Mouse (Mus musculus) heart, adult 10 weeks (tissue): ENCODE data around the gene Iqsec1. TPM values are rescaled to one million over a fixed set of nuclear protein-coding genes. Genes with fewer than 3 reads are reported as not detected.

Source experiments
- polyA plus RNA-seq: library from polyadenylated mRNA; stranded (reverse); fragments of 350-450 nt; fragmentation: Illumina TruSeq; extraction: RNeasy Lipid Tissue Mini Kit (QIAGEN cat#74804); gene quantifications from one replicate; pipeline ENCODE4 v1.2.3, GENCODE M21; 2014; ENCODE audit warnings: low read depth, low replicate concordance

Gene Iqsec1
- 63.5 TPM for polyA plus RNA-seq

DNA sequence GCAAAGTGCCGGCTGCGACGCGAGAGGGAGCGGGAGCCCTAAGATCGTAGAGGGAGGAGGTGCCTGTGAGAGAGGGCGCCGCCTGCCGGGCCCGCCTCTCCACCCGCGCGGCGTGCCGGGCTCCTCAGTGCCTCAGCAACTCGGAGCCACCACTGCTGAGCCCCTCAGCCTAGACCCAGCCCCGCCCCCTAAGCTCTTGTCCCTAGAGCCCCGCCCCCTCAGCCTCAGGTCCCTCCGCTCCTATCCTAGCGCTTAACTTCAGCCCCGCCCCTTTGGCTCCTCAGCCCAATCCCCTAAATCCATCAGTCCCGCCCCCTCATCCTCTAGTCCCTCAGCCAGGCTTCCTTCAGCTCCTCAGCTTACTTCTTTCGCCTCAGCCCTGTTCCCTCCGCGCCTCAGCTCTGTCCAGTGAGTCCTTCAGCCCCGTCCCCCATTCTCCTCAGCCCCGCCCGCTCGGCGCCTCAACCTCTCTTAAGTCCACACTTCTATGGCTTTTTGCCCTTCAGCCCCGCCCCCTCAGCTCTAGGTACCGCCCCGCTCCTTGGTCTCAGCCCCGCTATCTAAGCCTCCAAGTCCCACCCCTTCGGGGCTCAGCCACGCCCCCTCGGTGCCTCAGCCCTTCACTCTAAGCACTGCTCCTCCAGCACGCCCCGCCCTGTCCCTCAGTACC, at the start of gene Iqsec1:
Gene Iqsec1, minus strand, starts transcription at position 38 of the 670 bp plus-strand sequence.

Other genes with a start within 250 kb of the Iqsec1 start
- 2.7 TPM for gene Nup210, start 128.1 kb upstream of the Iqsec1 start, polyA plus RNA-seq
- gene Hdac11, start 168.0 kb upstream of the Iqsec1 start, polyA plus RNA-seq = 23.8 TPM
- 78.9 TPM for gene Fbln2, start 223.8 kb upstream of the Iqsec1 start, polyA plus RNA-seq